Mouse (Mus musculus): ENCODE measurements at regions not wholly inside any gene's neighbourhood (a gene's known extent, or its start where the extent isn't known, plus 50 kb on each side); places are given as distances from the start of the nearest gene placed in this dataset.

DNA sequence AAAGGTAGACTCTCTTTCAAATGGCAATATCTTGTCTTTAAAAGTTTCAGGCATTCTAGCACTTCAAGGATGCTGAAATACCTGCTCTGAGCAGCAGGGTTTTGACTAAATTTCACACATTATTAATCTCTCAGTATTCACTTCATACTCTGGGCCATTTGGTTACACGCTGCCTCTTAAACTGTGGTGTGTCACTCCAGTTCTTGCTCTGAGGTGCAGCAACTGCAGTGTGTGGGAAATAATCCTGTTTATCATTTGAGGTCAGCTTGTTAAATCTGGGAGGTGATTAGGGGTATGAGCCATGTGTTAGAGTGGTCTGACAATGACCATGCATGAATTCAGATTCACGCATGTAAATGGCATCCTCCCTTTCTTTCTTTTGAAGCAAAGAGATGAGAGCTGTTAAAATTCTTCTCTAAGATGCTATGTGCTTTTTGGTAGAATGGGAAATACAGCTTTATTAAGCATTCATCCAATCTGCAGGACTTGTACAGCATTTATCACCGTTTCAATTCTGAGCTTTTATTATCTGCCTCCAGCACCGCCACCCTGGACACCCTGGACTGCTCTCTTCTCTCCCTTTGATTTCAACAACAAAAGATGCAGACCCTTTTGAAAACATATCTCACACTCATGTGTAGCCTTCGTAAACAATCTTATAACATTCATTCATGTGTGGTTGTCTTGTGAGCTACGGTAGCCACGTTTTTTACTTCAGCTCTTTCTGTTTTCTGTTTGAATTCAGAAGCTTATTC, 362.4 kb upstream of the Gm38303 start:
- peak; percentile 47; the same call in 1 of the 2 replicates for ATAC-seq (ENCODE audit: low TSS enrichment)

- ATAC-seq (ENCODE audit: low TSS enrichment): peak; percentile 58
These were observed 350.0 kb upstream of the Gm38303 start for GRCm38 (mm10) chr3:10685501-10685951.

GRCm38 (mm10) chr3:10684885-10685500, 349.5 kb upstream of the Gm38303 start:
- peak; percentile 64; the same call in 1 of the 2 replicates for ATAC-seq (ENCODE audit: low TSS enrichment)

DNA sequence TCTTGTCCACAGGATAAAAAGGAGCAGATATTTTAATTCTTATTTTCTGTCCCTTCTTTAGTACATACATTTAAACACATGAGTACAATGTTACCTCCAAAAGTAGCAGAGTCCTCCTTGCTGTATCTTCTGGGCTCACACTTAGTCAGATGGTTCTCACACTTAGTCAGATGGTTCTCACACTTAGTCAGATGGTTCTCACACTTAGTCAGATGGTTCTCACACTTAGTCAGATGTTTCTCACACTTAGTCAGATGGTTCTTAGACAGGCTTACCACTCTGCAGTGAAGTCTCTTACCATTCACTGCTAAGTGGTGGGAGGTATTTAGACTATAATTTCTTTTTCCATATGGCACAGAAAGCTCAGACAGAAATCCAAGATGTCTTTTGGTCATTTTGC, 346.5 kb upstream of the Gm38303 start:
- ATAC-seq (ENCODE audit: low TSS enrichment): peak; percentile 68

DNA sequence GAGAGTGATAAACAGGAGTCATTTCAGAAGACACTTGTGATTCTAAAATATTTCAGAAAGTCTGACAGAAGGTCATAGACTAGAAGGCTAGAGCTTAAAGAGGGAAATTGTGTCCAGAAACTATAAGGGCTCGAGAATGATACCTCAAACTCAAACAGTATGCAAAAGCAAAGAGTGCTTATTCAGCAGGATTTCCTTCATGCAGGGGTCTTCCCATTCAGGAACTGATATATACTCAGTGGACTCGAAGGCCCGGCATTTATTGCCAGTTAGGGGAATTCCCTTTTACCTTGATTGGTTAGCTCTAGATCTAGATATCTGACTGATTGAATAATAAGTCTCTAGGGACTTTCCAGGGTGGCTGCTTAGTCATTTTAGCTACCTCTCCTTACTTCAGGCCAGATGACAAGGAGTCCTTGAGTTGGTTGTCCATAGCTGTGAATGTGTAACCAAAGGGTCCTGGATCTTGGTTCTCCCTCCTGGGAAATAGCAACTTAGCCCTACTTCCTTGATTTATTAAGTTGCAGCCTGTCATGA, 312.6 kb upstream of the Gm38303 start:
- ATAC-seq (ENCODE audit: low TSS enrichment): no peak

Measured in frontal cortex, adult (tissue).